Mouse (Mus musculus) heart, postnatal 0 days (tissue): ENCODE measurements around the gene Slc17a9. TPM values are rescaled to one million over a fixed set of nuclear protein-coding genes. Genes with fewer than 3 reads are reported as not detected.

Experiments
- ATAC-seq: fragments of 200-750 bp; cut with Nextera tagmentation; 2 replicates; pipeline ENCODE4 v1.8.0; 2017; ENCODE audit warnings: low read depth, moderate number of reproducible peaks, moderate library complexity; ENCODE audit not compliant: insufficient read depth
- DNase-seq: peaks from one replicate; pipeline ENCODE4 v3.0.0-alpha.2; 2016; ENCODE audit warnings: low spot score
- H3K27ac ChIP-seq: fragments of 300-500 bp; sonication (generic); 2 replicates; pipeline ENCODE4 v1.5.1; 2014; ENCODE audit warnings: low read depth, mild to moderate bottlenecking
- H3K27me3 ChIP-seq: fragments of 300-500 bp; sonication (generic); 2 replicates; pipeline ENCODE4 v1.6.1; 2014; ENCODE audit warnings: low read length, mixed read lengths; ENCODE audit not compliant: control insufficient read depth, insufficient read depth
- H3K36me3 ChIP-seq: fragments of 300-500 bp; sonication (generic); replicated peaks from 2 replicates; pipeline ENCODE4 v1.6.1; 2014; ENCODE audit warnings: low read length, mixed read lengths; ENCODE audit not compliant: control insufficient read depth, insufficient read depth
- H3K4me1 ChIP-seq: fragments of 300-500 bp; sonication (generic); 2 replicates; pipeline ENCODE4 v1.6.1; 2014; ENCODE audit warnings: antibody characterized with exemption; ENCODE audit not compliant: control insufficient read depth, insufficient read depth
- H3K4me2 ChIP-seq: fragments of 300-500 bp; sonication (generic); 2 replicates; pipeline ENCODE4 v1.6.1; 2014; ENCODE audit warnings: low read depth, mild to moderate bottlenecking, low read length, moderate library complexity
- H3K4me3 ChIP-seq: fragments of 300-500 bp; sonication (generic); 2 replicates; pipeline ENCODE4 v1.5.1; 2014; ENCODE audit warnings: low read depth, low read length
- H3K9ac ChIP-seq: fragments of 300-500 bp; sonication (generic); replicated peaks from 2 replicates; pipeline ENCODE4 v1.6.1; 2014; ENCODE audit warnings: low read depth, low read length, mixed read lengths
- H3K9me3 ChIP-seq: fragments of 300-500 bp; sonication (generic); replicated peaks from 2 replicates; pipeline ENCODE4 v1.6.1; 2016; ENCODE audit warnings: low read length; ENCODE audit not compliant: control insufficient read depth
- CTCF ChIP-seq: IDR thresholded peaks from 2 replicates; pipeline ENCODE4 v1.5.1; 2016; ENCODE audit warnings: antibody characterized with exemption, control low read depth, low read depth
- EP300 ChIP-seq: IDR thresholded peaks from 2 replicates; pipeline ENCODE4 v1.6.1; 2016; ENCODE audit warnings: antibody characterized with exemption, low read depth
- WGBS: fragments of 180-500 bp; shearing (Covaris S2); extraction: QIAGEN DNeasy Blood & Tissue Kit; methylation state at CpG from one replicate; pipeline ENCODE4 v1.1.7; 2014; 5-methylcytosine and 5-hydroxymethylcytosine counted together
- polyA plus RNA-seq: library from polyadenylated mRNA; unstranded; fragments of >200 nt; fragmentation: Nextera tagmentation; extraction: Ambion mirVana; gene quantifications from 2 replicates; pipeline ENCODE4 v1.2.1, GENCODE M21; 2015
- total RNA-seq: library from RNA; depleted of rRNA; stranded (reverse); fragments of >200 nt; gene quantifications from 2 replicates; pipeline ENCODE4 v1.2.3, GENCODE M21; 2014; ENCODE audit warnings: low replicate concordance

The Slc17a9 gene
- total and polyA plus RNA-seq, 2 experiments from 2014 or later = 0.60 to 1.5 TPM

- WGBS = 69% methylated on average over 7 of the region's 7 CpGs
- no peak for DNase-seq
- Histone ChIP-seq H3K9me3 (no peaks in the 10 kb centered on the region), H3K36me3 (no peaks in the 10 kb centered on the region), H3K4me3 (no peak overlapping the region), H3K9ac (no peak overlapping the region), H3K4me2 (no peak overlapping the region), H3K27ac (no peak overlapping the region), H3K27me3 (peaks cover 6% of the 10 kb centered on the region; the same call in 1 of the 2 replicates), H3K4me1 (no peaks in the 10 kb centered on the region)
- no peak for ATAC-seq
- no peak for TF ChIP-seq EP300
- TF ChIP-seq CTCF = no peak
Observed at GRCm38 (mm10) chr2:180735232-180735631, 10.2 kb downstream of the Slc17a9 start.

- H3K4me1 ChIP-seq = no peaks in the 10 kb centered on the region
- DNase-seq (no peak), ATAC-seq (no peak)
- WGBS = 71% methylated on average over 2 of the region's 2 CpGs
- H3K27ac ChIP-seq = no peak overlapping the region
- no peak overlapping the region for H3K9ac ChIP-seq
- no peak for TF ChIP-seq EP300
- TF ChIP-seq CTCF = no peak
- H3K9me3 ChIP-seq = no peaks in the 10 kb centered on the region
- peaks cover 6% of the 10 kb centered on the region; the same call in 1 of the 2 replicates for H3K27me3 ChIP-seq
- H3K36me3 ChIP-seq = no peaks in the 10 kb centered on the region
- H3K4me3 ChIP-seq = no peak overlapping the region
- H3K4me2 ChIP-seq = no peak overlapping the region
Observed at GRCm38 (mm10) chr2:180737984-180738383, 12.9 kb downstream of the Slc17a9 start.

GRCm38 (mm10) chr2:180740349-180740748, 15.3 kb downstream of the Slc17a9 start:
- Histone ChIP-seq H3K27me3 (no peaks in the 10 kb centered on the region), H3K4me1 (no peaks in the 10 kb centered on the region), H3K36me3 (no peaks in the 10 kb centered on the region), H3K4me3 (no peak overlapping the region), H3K9ac (no peak overlapping the region), H3K9me3 (no peaks in the 10 kb centered on the region), H3K4me2 (no peak overlapping the region), H3K27ac (no peak overlapping the region)
- no peak for DNase-seq
- TF ChIP-seq CTCF (no peak), EP300 (no peak)
- 22% methylated on average over 3 of the region's 3 CpGs for WGBS
- no peak for ATAC-seq

GRCm38 (mm10) chr2:180741421-180741820, 16.4 kb downstream of the Slc17a9 start:
- H3K4me3 ChIP-seq = no peak overlapping the region
- no peak for TF ChIP-seq CTCF
- no peak for TF ChIP-seq EP300
- 55% methylated on average over 7 of the region's 7 CpGs for WGBS
- no peaks in the 10 kb centered on the region for H3K27me3 ChIP-seq
- H3K4me1 ChIP-seq = no peaks in the 10 kb centered on the region
- DNase-seq (no peak), ATAC-seq (no peak)
- H3K4me2 ChIP-seq = no peak overlapping the region
- no peaks in the 10 kb centered on the region for H3K36me3 ChIP-seq
- no peak overlapping the region for H3K27ac ChIP-seq
- no peaks in the 10 kb centered on the region for H3K9me3 ChIP-seq
- no peak overlapping the region for H3K9ac ChIP-seq

- ATAC-seq (no peak), DNase-seq (no peak)
- Histone ChIP-seq H3K4me1 (no peaks in the 10 kb centered on the region), H3K4me3 (no peak overlapping the region), H3K4me2 (no peak overlapping the region), H3K9ac (no peak overlapping the region), H3K9me3 (no peaks in the 10 kb centered on the region), H3K27me3 (0 out of 2 replicates have a peak, but pooled peaks cover 6% of the 10 kb centered on the region), H3K36me3 (no peaks in the 10 kb centered on the region), H3K27ac (no peak overlapping the region)
- no peak for TF ChIP-seq EP300
- no peak for TF ChIP-seq CTCF
- 73% methylated on average over 6 of the region's 6 CpGs for WGBS
Observed at GRCm38 (mm10) chr2:180742820-180743219, 17.8 kb downstream of the Slc17a9 start.

GRCm38 (mm10) chr2:180743321-180743720, 18.3 kb downstream of the Slc17a9 start:
- Histone ChIP-seq H3K4me1 (no peaks in the 10 kb centered on the region), H3K36me3 (no peaks in the 10 kb centered on the region), H3K27me3 (0 out of 2 replicates have a peak, but pooled peaks cover 6% of the 10 kb centered on the region), H3K4me3 (no peak overlapping the region), H3K9ac (no peak overlapping the region), H3K27ac (no peak overlapping the region), H3K9me3 (no peaks in the 10 kb centered on the region), H3K4me2 (no peak overlapping the region)
- TF ChIP-seq EP300 = no peak
- TF ChIP-seq CTCF = no peak
- DNase-seq (no peak), ATAC-seq (no peak)
- 73% methylated on average over 2 of the region's 2 CpGs for WGBS
